Mouse (Mus musculus) kidney, postnatal 14 days (tissue): Measurements from ENCODE around the gene Cluh.

Source experiments
- DNase-seq: peaks from one replicate; pipeline ENCODE4 v3.0.0; 2022; ENCODE audit warnings: mixed read lengths

Gene Cluh

DNA sequence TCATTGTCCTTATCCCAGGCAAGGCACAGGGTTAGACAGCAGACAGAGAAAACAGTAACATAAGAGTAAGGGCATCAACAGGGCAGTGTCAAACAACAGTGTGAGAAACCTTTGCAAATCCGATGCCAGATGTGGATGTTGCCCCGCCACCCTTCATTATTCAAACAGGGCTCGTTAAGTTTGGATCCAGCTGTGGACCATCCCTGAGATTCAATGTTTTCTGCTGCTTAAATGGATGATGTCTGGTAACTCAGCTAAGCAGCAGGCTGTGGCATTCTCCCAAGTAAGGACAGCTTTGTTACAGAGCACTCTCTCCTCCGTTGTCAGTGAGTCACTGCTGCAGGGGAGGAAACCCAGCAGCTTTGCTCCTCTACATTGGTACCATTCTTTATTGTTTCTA lies 25.9 kb downstream of the Cluh start:
- DNase-seq, result no peak

DNA sequence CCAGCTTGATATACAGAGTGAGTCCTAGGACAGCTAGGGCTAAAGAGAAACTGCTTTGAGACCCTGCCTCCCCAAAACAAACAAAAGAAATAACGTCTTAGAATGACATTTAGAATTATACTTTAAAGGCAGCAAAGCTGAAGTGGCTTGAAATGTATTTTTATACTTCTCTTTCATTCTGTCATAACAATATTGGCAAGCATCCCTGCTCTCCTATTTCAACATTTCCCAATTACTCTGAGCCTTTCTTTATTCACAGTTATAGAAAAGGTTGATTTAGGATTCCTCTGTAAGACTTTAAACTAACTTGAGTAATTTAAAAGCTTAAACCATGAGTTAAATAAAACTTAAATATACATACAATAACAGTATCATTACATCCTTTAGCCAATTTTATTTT lies 42.9 kb downstream of the Cluh start:
- no peak for DNase-seq

DNA sequence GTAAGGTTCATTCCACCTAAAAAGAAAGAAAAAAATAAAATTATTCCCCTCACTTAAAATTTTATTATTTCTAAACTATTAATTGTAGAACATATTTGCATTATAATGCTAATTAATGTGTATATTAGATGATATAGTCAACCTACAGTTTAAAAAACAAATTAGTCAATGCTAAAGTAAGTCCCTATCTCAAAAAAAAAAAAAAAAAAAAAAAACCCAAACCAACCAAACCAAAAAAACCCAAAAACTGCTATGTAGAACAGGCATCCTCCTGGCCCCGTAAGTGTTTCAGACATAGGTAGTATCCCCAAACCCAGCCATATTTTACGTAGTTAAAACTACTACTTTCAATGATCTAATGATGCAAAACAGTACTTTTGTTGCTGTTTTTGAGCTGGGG lies 50.2 kb downstream of the Cluh start:
- DNase-seq, result no peak

DNA sequence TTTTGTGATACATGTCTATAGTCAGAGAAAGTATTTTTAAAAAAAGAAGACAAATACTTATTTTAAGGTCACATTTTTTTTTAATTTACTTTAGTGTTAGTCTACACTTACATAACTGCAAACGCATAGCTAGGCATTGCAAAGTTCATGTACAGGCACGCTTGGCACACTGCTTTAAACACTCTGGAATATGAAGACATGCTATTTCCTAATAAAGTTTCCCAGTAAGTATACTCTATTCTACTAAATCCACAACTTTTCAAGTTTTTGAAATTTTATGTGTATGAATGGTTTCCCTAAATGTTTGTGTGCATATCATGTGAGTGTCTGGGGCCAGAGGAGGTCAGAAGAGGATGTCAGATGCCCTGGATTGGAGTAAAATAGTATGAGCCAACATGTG lies 54.8 kb downstream of the Cluh start:
- no peak for DNase-seq

DNA sequence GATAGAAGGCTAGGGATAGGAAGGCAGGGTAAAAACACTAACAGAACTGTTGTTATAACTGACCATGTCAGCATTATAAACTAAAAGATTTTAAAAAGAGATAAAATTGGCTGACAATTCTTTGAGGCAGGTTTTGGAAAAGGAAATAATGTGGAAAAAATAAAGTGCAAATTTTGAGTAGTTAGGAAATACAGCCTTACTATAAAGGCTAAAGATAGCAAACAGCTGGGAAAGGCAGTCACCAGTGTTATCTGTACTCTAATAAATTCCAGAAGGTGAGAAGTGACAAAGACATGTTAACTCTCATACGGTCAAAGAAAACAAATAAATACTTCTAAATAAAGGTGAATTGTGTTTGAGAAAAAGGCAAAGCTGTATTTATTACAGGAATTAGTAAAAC lies 59.5 kb downstream of the Cluh start:
- no peak for DNase-seq

DNA sequence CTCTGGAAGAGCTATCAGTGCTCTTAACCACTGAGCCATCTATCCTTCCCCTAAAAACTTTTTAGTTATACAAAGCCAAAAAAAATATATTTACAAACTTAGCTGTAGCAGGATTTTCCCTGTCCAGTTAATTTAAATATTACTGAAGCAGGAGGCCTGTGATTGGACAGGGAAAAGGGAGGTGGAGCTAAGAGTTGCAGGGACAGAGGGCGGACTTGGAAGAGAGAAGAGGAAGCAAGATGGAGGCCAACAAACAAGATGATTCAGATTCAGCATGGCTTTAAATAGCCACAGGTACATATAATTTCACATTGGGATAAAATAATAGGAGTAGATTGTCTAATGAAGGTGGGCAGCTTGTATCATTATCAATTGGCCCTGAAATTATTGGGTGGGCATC lies 61.4 kb downstream of the Cluh start:
- DNase-seq, result no peak

DNA sequence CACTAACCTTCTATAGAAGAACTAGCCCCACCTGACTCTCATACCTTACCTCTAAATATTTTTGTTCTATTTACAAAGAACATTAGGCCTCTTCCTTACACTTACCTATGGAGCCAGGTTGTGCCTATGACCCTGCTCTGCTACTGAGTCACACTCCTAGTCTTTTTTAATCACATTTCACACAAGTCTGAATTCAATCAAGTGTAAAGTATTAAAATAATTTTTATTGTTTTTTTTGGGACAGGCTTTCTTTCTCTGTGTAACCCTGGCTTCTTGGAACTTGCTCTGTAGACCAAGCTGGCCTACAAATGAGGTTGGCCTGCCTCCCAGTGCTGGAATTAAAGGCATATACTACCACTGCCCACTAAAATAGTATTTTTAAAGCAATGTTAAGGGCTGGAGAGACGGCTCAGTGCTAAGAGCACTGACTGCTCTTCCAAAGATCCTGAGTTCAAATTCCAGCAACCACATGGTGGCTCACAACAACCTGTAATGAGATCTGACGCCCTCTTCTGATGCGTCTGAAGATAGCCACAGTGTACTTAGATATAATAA lies 66.8 kb downstream of the Cluh start:
- peak; percentile 37 for DNase-seq
